Mouse (Mus musculus) skeletal muscle tissue, adult 2 months (tissue): ENCODE results near the gene Ctrb1.

Experiments used
- DNase-seq: peaks from one replicate; pipeline ENCODE4 v3.0.0-alpha.2; 2012; ENCODE audit warnings: low read depth, low spot score

Ctrb1 gene

GRCm38 (mm10) chr8:111717488-111717792, 26.6 kb upstream of the Ctrb1 start:
- DNase-seq: no peak

- DNase-seq: peak; percentile 91
These were observed 26.0 kb upstream of the Ctrb1 start for GRCm38 (mm10) chr8:111716603-111717487.

GRCm38 (mm10) chr8:111715514-111715913, 24.7 kb upstream of the Ctrb1 start:
- no peak for DNase-seq

GRCm38 (mm10) chr8:111714295-111714694, 23.5 kb upstream of the Ctrb1 start:
- no peak for DNase-seq

- no peak for DNase-seq
These were observed 23.0 kb upstream of the Ctrb1 start for GRCm38 (mm10) chr8:111713817-111714216.

- no peak for DNase-seq
These were observed 22.5 kb upstream of the Ctrb1 start for GRCm38 (mm10) chr8:111713291-111713690.

- DNase-seq: peak; percentile 61
These were observed 21.8 kb upstream of the Ctrb1 start for GRCm38 (mm10) chr8:111712588-111712987.

GRCm38 (mm10) chr8:111712135-111712534, 21.3 kb upstream of the Ctrb1 start:
- no peak for DNase-seq

GRCm38 (mm10) chr8:111710777-111711485, 20.1 kb upstream of the Ctrb1 start:
- DNase-seq: no peak

- DNase-seq: no peak
These were observed 18.4 kb upstream of the Ctrb1 start for GRCm38 (mm10) chr8:111709223-111709622.

GRCm38 (mm10) chr8:111708265-111708664, 17.5 kb upstream of the Ctrb1 start:
- DNase-seq: no peak

GRCm38 (mm10) chr8:111705699-111706098, 14.9 kb upstream of the Ctrb1 start:
- DNase-seq: no peak

GRCm38 (mm10) chr8:111705222-111705621, 14.4 kb upstream of the Ctrb1 start:
- no peak for DNase-seq

GRCm38 (mm10) chr8:111704585-111704984, 13.8 kb upstream of the Ctrb1 start:
- no peak for DNase-seq

GRCm38 (mm10) chr8:111701380-111701779, 10.6 kb upstream of the Ctrb1 start:
- no peak for DNase-seq

- DNase-seq: no peak
These were observed 9.9 kb upstream of the Ctrb1 start for GRCm38 (mm10) chr8:111700740-111701139.

- no peak for DNase-seq
These were observed 9.4 kb upstream of the Ctrb1 start for GRCm38 (mm10) chr8:111700201-111700600.

- DNase-seq: no peak
These were observed 8.2 kb upstream of the Ctrb1 start for GRCm38 (mm10) chr8:111699035-111699434.

- DNase-seq: no peak
These were observed 6.8 kb upstream of the Ctrb1 start for GRCm38 (mm10) chr8:111697655-111698054.

- no peak for DNase-seq
These were observed 4.6 kb upstream of the Ctrb1 start for GRCm38 (mm10) chr8:111695441-111695840.

GRCm38 (mm10) chr8:111693261-111693741, 2.5 kb upstream of the Ctrb1 start:
- DNase-seq: no peak

GRCm38 (mm10) chr8:111686881-111687280, 3.9 kb downstream of the Ctrb1 start:
- no peak for DNase-seq

GRCm38 (mm10) chr8:111682521-111682920, 8.3 kb downstream of the Ctrb1 start:
- DNase-seq: no peak
